Mouse (Mus musculus) cerebellum, adult 9-10 months (tissue): ENCODE measurements around the gene Agl.
A peak's percentile ranks its signal among the peaks of the same experiment; 100 is the strongest.

Source experiments
- DNase-seq: peaks from one replicate; pipeline ENCODE4 v3.0.0; 2022

Gene Agl

GRCm38 (mm10) chr3:116807811-116808506 is at the start of gene Agl:
Gene Agl, minus strand, starts transcription at chr3:116808166.
- DNase-seq, result peak; percentile 88

- DNase-seq, result no peak
These were observed 49.6 kb upstream of the Agl start for GRCm38 (mm10) chr3:116857611-116858010.

GRCm38 (mm10) chr3:116852421-116852820 is 44.5 kb upstream of the Agl start:
- DNase-seq, result no peak

GRCm38 (mm10) chr3:116850376-116850775 is 42.4 kb upstream of the Agl start:
- DNase-seq, result no peak

- DNase-seq, result no peak
These were observed 41.0 kb upstream of the Agl start for GRCm38 (mm10) chr3:116848936-116849335.

- no peak for DNase-seq
These were observed 40.1 kb upstream of the Agl start for GRCm38 (mm10) chr3:116848099-116848498.

GRCm38 (mm10) chr3:116846084-116846483 is 38.1 kb upstream of the Agl start:
- DNase-seq, result no peak

GRCm38 (mm10) chr3:116844880-116845579 is 37.1 kb upstream of the Agl start:
- no peak for DNase-seq

GRCm38 (mm10) chr3:116841311-116841710 is 33.3 kb upstream of the Agl start:
- no peak for DNase-seq

GRCm38 (mm10) chr3:116836681-116837475 is 28.9 kb upstream of the Agl start:
- DNase-seq, result no peak

GRCm38 (mm10) chr3:116835770-116836680 is 28.1 kb upstream of the Agl start:
- DNase-seq, result peak; percentile 87

GRCm38 (mm10) chr3:116835350-116835749 is 27.4 kb upstream of the Agl start:
- no peak for DNase-seq

- no peak for DNase-seq
These were observed 26.3 kb upstream of the Agl start for GRCm38 (mm10) chr3:116834241-116834640.

GRCm38 (mm10) chr3:116833491-116833890 is 25.5 kb upstream of the Agl start:
- no peak for DNase-seq

GRCm38 (mm10) chr3:116832526-116833310 is 24.8 kb upstream of the Agl start:
- DNase-seq, result no peak

- DNase-seq, result no peak
These were observed 23.4 kb upstream of the Agl start for GRCm38 (mm10) chr3:116831324-116831723.

GRCm38 (mm10) chr3:116829274-116829920 is 21.4 kb upstream of the Agl start:
- no peak for DNase-seq

GRCm38 (mm10) chr3:116826471-116827215 is 18.7 kb upstream of the Agl start:
- no peak for DNase-seq

- DNase-seq, result no peak
These were observed 9.3 kb upstream of the Agl start for GRCm38 (mm10) chr3:116817231-116817630.

- DNase-seq, result no peak
These were observed 8.8 kb upstream of the Agl start for GRCm38 (mm10) chr3:116816674-116817215.
